Mouse (Mus musculus): ENCODE measurements around the gene Atad1. TPM values are rescaled to one million over a fixed set of nuclear protein-coding genes. Genes with fewer than 3 reads are reported as not detected.
A peak's percentile ranks its signal among the peaks of the same experiment; 100 is the strongest.

Gene Atad1
- polyA plus RNA-seq, 1 experiment: 69.5 TPM

GRCm38 (mm10) chr19:32717590-32717989, 22.0 kb downstream of the Atad1 start:
- no peak overlapping the region for H3K4me3 ChIP-seq (ENCODE audit: insufficient read depth, low read length)
- TF ChIP-seq CTCF (IDR thresholded peaks at IDR 0.05; ENCODE audit: extremely low read depth, insufficient read depth, low read length) (no peak), POLR2A (IDR thresholded peaks at IDR 0.05; ENCODE audit: extremely low read depth, insufficient read depth, low read length) (no peak)
- H3K27ac ChIP-seq (ENCODE audit: insufficient read depth, low read length): no peak overlapping the region
- H3K4me1 ChIP-seq (ENCODE audit: control insufficient read depth, insufficient read depth, low read length): no peaks in the 10 kb centered on the region

GRCm38 (mm10) chr19:32715681-32716080, 23.9 kb downstream of the Atad1 start:
- TF ChIP-seq POLR2A (IDR thresholded peaks at IDR 0.05; ENCODE audit: extremely low read depth, insufficient read depth, low read length): no peak
- no peak for TF ChIP-seq CTCF (IDR thresholded peaks at IDR 0.05; ENCODE audit: extremely low read depth, insufficient read depth, low read length)
- H3K4me3 ChIP-seq (ENCODE audit: insufficient read depth, low read length): no peak overlapping the region
- H3K4me1 ChIP-seq (ENCODE audit: control insufficient read depth, insufficient read depth, low read length): no peaks in the 10 kb centered on the region; the same call in 1 of the 2 replicates
- no peak overlapping the region for H3K27ac ChIP-seq (ENCODE audit: insufficient read depth, low read length)

- Histone ChIP-seq H3K4me1 (ENCODE audit: control insufficient read depth, insufficient read depth, low read length) (peaks cover 2% of the 10 kb centered on the region; the same call in 1 of the 2 replicates), H3K4me3 (ENCODE audit: insufficient read depth, low read length) (no peak overlapping the region), H3K27ac (ENCODE audit: insufficient read depth, low read length) (no peak overlapping the region)
- TF ChIP-seq POLR2A (IDR thresholded peaks at IDR 0.05; ENCODE audit: extremely low read depth, insufficient read depth, low read length) (no peak), CTCF (IDR thresholded peaks at IDR 0.05; ENCODE audit: extremely low read depth, insufficient read depth, low read length) (peak; percentile 95)
Measured at GRCm38 (mm10) chr19:32715201-32715600, 24.4 kb downstream of the Atad1 start.

- no peak overlapping the region for H3K27ac ChIP-seq (ENCODE audit: insufficient read depth, low read length)
- no peak overlapping the region for H3K4me3 ChIP-seq (ENCODE audit: insufficient read depth, low read length)
- TF ChIP-seq POLR2A (IDR thresholded peaks at IDR 0.05; ENCODE audit: extremely low read depth, insufficient read depth, low read length) (no peak), CTCF (IDR thresholded peaks at IDR 0.05; ENCODE audit: extremely low read depth, insufficient read depth, low read length) (no peak)
- H3K4me1 ChIP-seq (ENCODE audit: control insufficient read depth, insufficient read depth, low read length): peaks cover 2% of the 10 kb centered on the region; the same call in 1 of the 2 replicates
Measured at GRCm38 (mm10) chr19:32713471-32713870, 26.1 kb downstream of the Atad1 start.

GRCm38 (mm10) chr19:32712588-32713042, 27.0 kb downstream of the Atad1 start:
- Histone ChIP-seq H3K4me3 (ENCODE audit: insufficient read depth, low read length) (peak overlapping the region; percentile 67), H3K27ac (ENCODE audit: insufficient read depth, low read length) (peak overlapping the region; percentile 97), H3K4me1 (ENCODE audit: control insufficient read depth, insufficient read depth, low read length) (peaks cover 2% of the 10 kb centered on the region; the same call in 1 of the 2 replicates)
- TF ChIP-seq POLR2A (IDR thresholded peaks at IDR 0.05; ENCODE audit: extremely low read depth, insufficient read depth, low read length) (peak; percentile 33; the same call in 1 of the 2 replicates), CTCF (IDR thresholded peaks at IDR 0.05; ENCODE audit: extremely low read depth, insufficient read depth, low read length) (no peak)

GRCm38 (mm10) chr19:32711761-32712541, 27.6 kb downstream of the Atad1 start:
- peak overlapping the region; percentile 67 for H3K4me3 ChIP-seq (ENCODE audit: insufficient read depth, low read length)
- peak; percentile 95 for TF ChIP-seq POLR2A (IDR thresholded peaks at IDR 0.05; ENCODE audit: extremely low read depth, insufficient read depth, low read length)
- TF ChIP-seq CTCF (IDR thresholded peaks at IDR 0.05; ENCODE audit: extremely low read depth, insufficient read depth, low read length): no peak
- peaks cover 2% of the 10 kb centered on the region; the same call in 1 of the 2 replicates for H3K4me1 ChIP-seq (ENCODE audit: control insufficient read depth, insufficient read depth, low read length)
- H3K27ac ChIP-seq (ENCODE audit: insufficient read depth, low read length): peak overlapping the region; percentile 97

GRCm38 (mm10) chr19:32710288-32710687, 29.3 kb downstream of the Atad1 start:
- H3K27ac ChIP-seq (ENCODE audit: insufficient read depth, low read length): no peak overlapping the region
- no peak overlapping the region for H3K4me3 ChIP-seq (ENCODE audit: insufficient read depth, low read length)
- peaks cover 2% of the 10 kb centered on the region; the same call in 1 of the 2 replicates for H3K4me1 ChIP-seq (ENCODE audit: control insufficient read depth, insufficient read depth, low read length)
- TF ChIP-seq CTCF (IDR thresholded peaks at IDR 0.05; ENCODE audit: extremely low read depth, insufficient read depth, low read length) (no peak), POLR2A (IDR thresholded peaks at IDR 0.05; ENCODE audit: extremely low read depth, insufficient read depth, low read length) (no peak)

GRCm38 (mm10) chr19:32708996-32709395, 30.6 kb downstream of the Atad1 start:
- Histone ChIP-seq H3K4me1 (ENCODE audit: control insufficient read depth, insufficient read depth, low read length) (peaks cover 2% of the 10 kb centered on the region; the same call in 1 of the 2 replicates), H3K27ac (ENCODE audit: insufficient read depth, low read length) (no peak overlapping the region), H3K4me3 (ENCODE audit: insufficient read depth, low read length) (no peak overlapping the region)
- TF ChIP-seq POLR2A (IDR thresholded peaks at IDR 0.05; ENCODE audit: extremely low read depth, insufficient read depth, low read length): no peak

- Histone ChIP-seq H3K27ac (ENCODE audit: insufficient read depth, low read length) (no peak overlapping the region), H3K4me1 (ENCODE audit: control insufficient read depth, insufficient read depth, low read length) (no peaks in the 10 kb centered on the region; the same call in 1 of the 2 replicates), H3K4me3 (ENCODE audit: insufficient read depth, low read length) (no peak overlapping the region)
- no peak for TF ChIP-seq POLR2A (IDR thresholded peaks at IDR 0.05; ENCODE audit: extremely low read depth, insufficient read depth, low read length)
- TF ChIP-seq CTCF (IDR thresholded peaks at IDR 0.05; ENCODE audit: extremely low read depth, insufficient read depth, low read length): no peak
Measured at GRCm38 (mm10) chr19:32702191-32702590, 37.4 kb downstream of the Atad1 start.

- H3K4me1 ChIP-seq (ENCODE audit: control insufficient read depth, insufficient read depth, low read length): no peaks in the 10 kb centered on the region
- no peak overlapping the region for H3K4me3 ChIP-seq (ENCODE audit: insufficient read depth, low read length)
- no peak for TF ChIP-seq CTCF (IDR thresholded peaks at IDR 0.05; ENCODE audit: extremely low read depth, insufficient read depth, low read length)
- TF ChIP-seq POLR2A (IDR thresholded peaks at IDR 0.05; ENCODE audit: extremely low read depth, insufficient read depth, low read length): no peak
- H3K27ac ChIP-seq (ENCODE audit: insufficient read depth, low read length): no peak overlapping the region
Measured at GRCm38 (mm10) chr19:32696674-32697073, 42.9 kb downstream of the Atad1 start.
